Mouse (Mus musculus) lung, postnatal 0 days (tissue): Measurements from ENCODE around the gene Jmjd1c. TPM values are rescaled to one million over a fixed set of nuclear protein-coding genes. Genes with fewer than 3 reads are reported as not detected.

Experiments used
- ATAC-seq: fragments of 200-750 bp; cut with Nextera tagmentation; 2 replicates; pipeline ENCODE4 v1.8.0; 2017; ENCODE audit warnings: moderate library complexity
- DNase-seq: peaks from one replicate; pipeline ENCODE4 v3.0.0-alpha.2; 2016; ENCODE audit warnings: low spot score
- H3K27ac ChIP-seq: fragments of 300-500 bp; sonication (generic); 2 replicates; pipeline ENCODE4 v1.5.1; 2014; ENCODE audit warnings: antibody characterized with exemption, mild to moderate bottlenecking, low read length, mixed read lengths
- H3K27me3 ChIP-seq: fragments of 300-500 bp; sonication (generic); replicated peaks from 2 replicates; pipeline ENCODE4 v1.6.1; 2014; ENCODE audit warnings: low read length, mixed read lengths; ENCODE audit not compliant: insufficient read depth
- H3K36me3 ChIP-seq: fragments of 300-500 bp; sonication (generic); 2 replicates; pipeline ENCODE4 v1.6.1; 2014; ENCODE audit warnings: low read length, mixed read lengths; ENCODE audit not compliant: insufficient read depth
- H3K4me1 ChIP-seq: fragments of 300-500 bp; sonication (generic); 2 replicates; pipeline ENCODE4 v1.6.1; 2014; ENCODE audit warnings: antibody characterized with exemption, low read depth, low read length, mixed read lengths; ENCODE audit not compliant: insufficient read depth
- H3K4me2 ChIP-seq: fragments of 300-500 bp; sonication (generic); replicated peaks from 2 replicates; pipeline ENCODE4 v1.6.1; 2014; ENCODE audit warnings: low read depth, mild to moderate bottlenecking, low read length, moderate library complexity, mixed read lengths
- H3K4me3 ChIP-seq: fragments of 300-500 bp; sonication (generic); 2 replicates; pipeline ENCODE4 v1.5.1; 2014; ENCODE audit warnings: low read depth, low read length
- H3K9ac ChIP-seq: fragments of 300-500 bp; sonication (generic); replicated peaks from 2 replicates; pipeline ENCODE4 v1.6.1; 2014; ENCODE audit warnings: low read depth, mild to moderate bottlenecking
- H3K9me3 ChIP-seq: fragments of 300-500 bp; sonication (generic); 2 replicates; pipeline ENCODE4 v1.6.1; 2016; ENCODE audit warnings: low read length, mixed read lengths
- CTCF ChIP-seq: IDR thresholded peaks from 2 replicates; pipeline ENCODE4 v1.5.1; 2016; ENCODE audit warnings: antibody characterized with exemption, mild to moderate bottlenecking
- EP300 ChIP-seq: IDR thresholded peaks from 2 replicates; pipeline ENCODE4 v1.6.1; 2016; ENCODE audit warnings: antibody characterized with exemption, mild to moderate bottlenecking, control low read depth
- WGBS: fragments of 180-500 bp; shearing (Covaris S2); extraction: QIAGEN DNeasy Blood & Tissue Kit; methylation state at CpG from one replicate; pipeline ENCODE4 v1.1.7; 2014; 5-methylcytosine and 5-hydroxymethylcytosine counted together
- polyA plus RNA-seq: library from polyadenylated mRNA; unstranded; fragments of >200 nt; fragmentation: Nextera tagmentation; extraction: Ambion mirVana; gene quantifications from 2 replicates; pipeline ENCODE4 v1.2.1, GENCODE M21; 2015

The Jmjd1c gene
- polyA plus RNA-seq, 1 experiment from 2014 or later: 43.8 TPM

- Histone ChIP-seq H3K27me3 (no peaks in the 10 kb centered on the region), H3K9me3 (no peaks in the 10 kb centered on the region), H3K4me3 (no peak overlapping the region), H3K4me2 (no peak overlapping the region), H3K27ac (no peak overlapping the region), H3K9ac (no peak overlapping the region), H3K4me1 (peaks cover 4% of the 10 kb centered on the region; the same call in 1 of the 2 replicates), H3K36me3 (no peaks in the 10 kb centered on the region)
- WGBS: 83% methylated on average over 5 of the region's 5 CpGs
- DNase-seq: no peak
- no peak for ATAC-seq
- TF ChIP-seq EP300 (no peak), CTCF (no peak)
These were observed 44.5 kb upstream of the Jmjd1c start for GRCm38 (mm10) chr10:67051466-67051865.

DNA sequence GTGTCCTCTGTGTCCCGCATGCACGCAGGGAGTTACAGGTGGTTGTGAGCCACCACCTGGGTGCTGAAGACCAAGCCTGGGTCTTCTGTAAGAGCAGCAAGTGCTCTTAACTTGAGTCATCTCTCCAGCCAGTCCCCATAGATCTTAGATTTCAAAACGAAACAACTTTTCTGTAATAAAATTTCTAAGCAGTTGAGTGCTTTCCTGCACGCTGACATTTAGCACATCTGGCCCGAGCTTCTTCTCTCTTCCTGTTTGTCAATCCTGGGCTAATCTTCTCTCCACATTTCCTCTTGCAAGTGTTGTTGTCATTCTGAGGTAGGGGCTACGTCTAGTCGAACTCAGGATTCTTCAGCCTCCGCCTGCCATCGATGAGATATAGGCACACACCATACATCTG is 43.5 kb upstream of the Jmjd1c start:
- Histone ChIP-seq H3K4me3 (no peak overlapping the region), H3K9me3 (no peaks in the 10 kb centered on the region), H3K36me3 (no peaks in the 10 kb centered on the region), H3K4me2 (no peak overlapping the region), H3K9ac (no peak overlapping the region), H3K27ac (0 out of 2 replicates have a peak overlapping the region, but pooled peaks have one; percentile 9), H3K4me1 (peaks cover 4% of the 10 kb centered on the region; the same call in 1 of the 2 replicates), H3K27me3 (no peaks in the 10 kb centered on the region)
- no peak for ATAC-seq
- no peak for DNase-seq
- TF ChIP-seq CTCF: no peak
- no peak for TF ChIP-seq EP300
- WGBS: 53% methylated on average over 9 of the region's 9 CpGs

DNA sequence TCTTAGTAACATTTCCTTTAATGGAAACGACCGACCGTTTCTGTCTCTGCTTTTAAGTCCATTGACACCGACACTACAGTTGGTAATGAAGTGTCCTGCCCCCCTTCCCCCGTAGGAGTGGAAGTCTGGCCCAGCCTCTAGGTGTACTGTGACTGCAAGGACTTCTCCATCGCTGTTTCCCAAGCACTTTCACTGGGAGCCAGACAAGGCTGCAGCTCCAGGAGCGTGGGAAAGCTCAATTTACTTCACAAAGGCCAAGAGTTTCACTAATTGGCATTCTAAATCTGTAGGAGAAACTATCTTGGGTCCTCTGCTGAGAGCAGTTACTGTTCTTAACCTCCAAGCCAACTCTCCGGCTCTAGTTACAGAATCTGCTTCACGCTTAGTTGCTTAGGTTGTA is 42.5 kb upstream of the Jmjd1c start:
- Histone ChIP-seq H3K4me1 (peaks cover 7% of the 10 kb centered on the region; the same call in 1 of the 2 replicates), H3K9ac (no peak overlapping the region), H3K4me3 (no peak overlapping the region), H3K36me3 (no peaks in the 10 kb centered on the region), H3K27me3 (no peaks in the 10 kb centered on the region), H3K4me2 (no peak overlapping the region), H3K9me3 (no peaks in the 10 kb centered on the region), H3K27ac (no peak overlapping the region)
- WGBS: 38% methylated on average over 9 of the region's 9 CpGs
- ATAC-seq (no peak), DNase-seq (no peak)
- TF ChIP-seq EP300 (no peak), CTCF (no peak)

- H3K4me1 ChIP-seq: peaks cover 12% of the 10 kb centered on the region; the same call in 1 of the 2 replicates
- DNase-seq (peak; percentile 72), ATAC-seq (peak; percentile 67)
- H3K27ac ChIP-seq: peak overlapping the region; percentile 58
- H3K4me3 ChIP-seq: no peak overlapping the region
- whole genome bisulfite sequencing: 15% methylated on average over 17 of the region's 17 CpGs
- H3K9me3 ChIP-seq: no peaks in the 10 kb centered on the region
- H3K4me2 ChIP-seq: peak overlapping the region; percentile 2; the same call in 1 of the 2 replicates
- H3K36me3 ChIP-seq: no peaks in the 10 kb centered on the region
- no peak overlapping the region for H3K9ac ChIP-seq
- TF ChIP-seq CTCF (no peak), EP300 (no peak; the same call in 1 of the 2 replicates)
- no peaks in the 10 kb centered on the region for H3K27me3 ChIP-seq
These were observed 39.8 kb upstream of the Jmjd1c start for GRCm38 (mm10) chr10:67055867-67056856.

GRCm38 (mm10) chr10:67057208-67057607 is 38.7 kb upstream of the Jmjd1c start:
- ATAC-seq: no peak
- Histone ChIP-seq H3K4me1 (peaks cover 12% of the 10 kb centered on the region), H3K27me3 (no peaks in the 10 kb centered on the region), H3K36me3 (no peaks in the 10 kb centered on the region), H3K4me2 (no peak overlapping the region), H3K4me3 (no peak overlapping the region), H3K27ac (no peak overlapping the region), H3K9me3 (no peaks in the 10 kb centered on the region), H3K9ac (no peak overlapping the region)
- no peak for DNase-seq
- TF ChIP-seq CTCF: no peak
- no peak for TF ChIP-seq EP300

DNA sequence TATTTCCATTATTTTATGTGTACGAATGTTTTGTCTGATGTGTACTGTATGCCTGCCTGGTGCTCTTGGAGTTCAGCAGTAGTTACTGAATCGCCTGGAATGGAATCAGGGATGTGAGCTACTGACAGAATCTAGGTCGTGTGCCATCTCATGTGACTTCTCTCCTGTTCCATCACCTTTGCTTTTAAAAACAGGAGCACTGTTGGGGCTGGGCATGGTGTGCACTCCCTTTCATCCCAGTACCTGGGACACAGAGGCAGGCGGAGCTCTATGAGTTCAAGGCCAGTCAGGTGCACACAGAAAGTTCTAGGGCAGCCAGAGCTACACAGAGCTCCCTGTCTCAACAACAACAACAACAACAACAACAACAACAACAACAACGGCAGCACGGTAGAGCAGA is 38.2 kb upstream of the Jmjd1c start:
- ATAC-seq (no peak), DNase-seq (no peak)
- no peak for TF ChIP-seq CTCF
- no peak for TF ChIP-seq EP300
- Histone ChIP-seq H3K4me2 (no peak overlapping the region), H3K36me3 (no peaks in the 10 kb centered on the region), H3K27ac (no peak overlapping the region), H3K9me3 (no peaks in the 10 kb centered on the region), H3K9ac (no peak overlapping the region), H3K27me3 (no peaks in the 10 kb centered on the region), H3K4me1 (peaks cover 12% of the 10 kb centered on the region), H3K4me3 (no peak overlapping the region)
- 95% methylated on average over 6 of the region's 6 CpGs for WGBS
